Mouse (Mus musculus) limb, embryonic 12.5 days (tissue): ENCODE measurements around the gene Manf. TPM values are rescaled to one million over a fixed set of nuclear protein-coding genes. Genes with fewer than 3 reads are reported as not detected.

ENCODE experiments used
- ATAC-seq: fragments of 200-750 bp; cut with Nextera tagmentation; 2 replicates; pipeline ENCODE4 v1.8.0; 2017; ENCODE audit warnings: low read depth, moderate TSS enrichment; ENCODE audit not compliant: insufficient number of reproducible peaks, insufficient read depth, low FRiP score, low TSS enrichment
- H3K27ac ChIP-seq: fragments of 300-500 bp; sonication (generic); 2 replicates; pipeline ENCODE4 v1.5.1; 2016; ENCODE audit warnings: mild to moderate bottlenecking, moderate library complexity
- H3K27me3 ChIP-seq: fragments of 300-500 bp; sonication (generic); 2 replicates; pipeline ENCODE4 v1.6.1; 2016; ENCODE audit warnings: mild to moderate bottlenecking, moderate library complexity
- H3K36me3 ChIP-seq: fragments of 300-500 bp; sonication (generic); 2 replicates; pipeline ENCODE4 v1.6.1; 2016; ENCODE audit warnings: mild to moderate bottlenecking, moderate library complexity
- H3K4me1 ChIP-seq: fragments of 300-500 bp; sonication (generic); replicated peaks from 2 replicates; pipeline ENCODE4 v1.6.1; 2016
- H3K4me2 ChIP-seq: fragments of 300-500 bp; sonication (generic); 2 replicates; pipeline ENCODE4 v1.6.1; 2016; ENCODE audit warnings: mild to moderate bottlenecking, moderate library complexity
- H3K4me3 ChIP-seq: fragments of 300-500 bp; sonication (generic); replicated peaks from 2 replicates; pipeline ENCODE4 v1.5.1; 2016; ENCODE audit warnings: mild to moderate bottlenecking
- H3K9ac ChIP-seq: fragments of 300-500 bp; sonication (generic); replicated peaks from 2 replicates; pipeline ENCODE4 v1.6.1; 2016; ENCODE audit warnings: mild to moderate bottlenecking, moderate library complexity
- H3K9me3 ChIP-seq: fragments of 300-500 bp; sonication (generic); 2 replicates; pipeline ENCODE4 v1.6.1; 2016; ENCODE audit warnings: mild to moderate bottlenecking, moderate library complexity
- WGBS: fragments of 180-500 bp; shearing (Covaris S2); methylation state at CpG from one replicate; pipeline ENCODE4 v1.1.7; 2016; 5-methylcytosine and 5-hydroxymethylcytosine counted together
- polyA plus RNA-seq: library from polyadenylated mRNA; unstranded; fragments of >200 nt; fragmentation: Nextera tagmentation; extraction: Ambion mirVana; gene quantifications from 2 replicates; pipeline ENCODE4 v1.2.1, GENCODE M21; 2016

The Manf gene
- polyA plus RNA-seq, 1 experiment from 2014 or later: 229 TPM

GRCm38 (mm10) chr9:106822381-106823104 lies 69.2 kb downstream of the Manf start:
- H3K4me3 ChIP-seq: peak overlapping the region; percentile 96
- H3K4me2 ChIP-seq: peak overlapping the region; percentile 61
- H3K9me3 ChIP-seq: 0 out of 2 replicates have a peak, but pooled peaks cover 3% of the 10 kb centered on the region
- peak overlapping the region; percentile 95 for H3K27ac ChIP-seq
- peak; percentile 85 for ATAC-seq
- no peaks in the 10 kb centered on the region for H3K27me3 ChIP-seq
- peak overlapping the region; percentile 93 for H3K9ac ChIP-seq
- H3K4me1 ChIP-seq: no peaks in the 10 kb centered on the region
- H3K36me3 ChIP-seq: no peaks in the 10 kb centered on the region
- WGBS: 3% methylated on average over 32 of the region's 32 CpGs

DNA sequence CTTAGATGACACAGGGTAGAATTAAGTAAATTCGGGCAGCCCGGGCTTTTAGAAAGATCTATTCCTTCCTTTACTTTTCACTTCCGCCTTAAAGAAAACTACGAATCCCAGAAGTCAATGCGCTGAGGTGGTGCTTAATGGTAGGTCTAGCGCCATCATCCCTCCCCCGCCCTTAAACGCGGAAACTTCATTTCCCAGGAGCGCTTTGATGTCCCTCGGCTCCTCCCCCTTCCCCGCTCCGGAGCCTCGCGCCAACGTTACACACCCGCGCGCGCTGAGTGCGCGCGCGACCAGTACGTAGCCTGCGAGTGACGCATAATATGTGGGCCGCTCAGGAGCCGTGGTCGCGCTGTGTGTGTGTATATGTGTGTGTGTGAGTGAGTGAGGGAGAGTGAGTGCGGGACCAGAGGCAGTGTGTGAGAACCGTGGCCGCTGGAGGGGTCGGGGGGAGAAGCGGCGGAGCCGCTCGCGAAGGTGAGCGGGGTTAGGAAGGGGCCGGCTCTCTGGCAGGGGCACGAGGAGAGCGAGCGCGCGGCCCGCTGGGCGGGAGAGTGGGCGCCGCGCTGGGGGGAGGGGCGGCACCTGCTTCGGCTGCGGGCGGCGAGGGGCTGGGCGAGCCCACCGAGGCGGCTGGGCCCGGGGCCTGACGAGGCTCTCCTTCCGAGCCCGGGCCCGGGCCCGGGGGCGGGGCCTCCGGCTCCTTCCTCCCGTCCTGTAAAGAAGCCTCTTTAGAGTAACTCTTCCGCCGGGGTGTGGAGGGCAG lies 70.0 kb downstream of the Manf start, which contains the start of gene Dcaf1:
Gene Dcaf1, plus strand, starts transcription at position 257 of the 763 bp plus-strand sequence.
- H3K36me3 ChIP-seq: no peaks in the 10 kb centered on the region
- H3K27me3 ChIP-seq: no peaks in the 10 kb centered on the region
- under 1% methylated on average over 44 of the region's 71 CpGs for WGBS
- peak within 1 kb of the TSS; percentile 93 for H3K9ac ChIP-seq
- H3K27ac ChIP-seq: peak within 1 kb of the TSS; percentile 95
- peak; percentile 96 for ATAC-seq
- no peaks in the 10 kb centered on the region for H3K4me1 ChIP-seq
- H3K4me3 ChIP-seq: peak within 1 kb of the TSS; percentile 96
- peak within 1 kb of the TSS; percentile 61 for H3K4me2 ChIP-seq
- 0 out of 2 replicates have a peak, but pooled peaks cover 3% of the 10 kb centered on the region for H3K9me3 ChIP-seq

GRCm38 (mm10) chr9:106821050-106821617 lies 70.6 kb downstream of the Manf start:
- no peaks in the 10 kb centered on the region for H3K36me3 ChIP-seq
- peak overlapping the region; percentile 96 for H3K4me3 ChIP-seq
- no peaks in the 10 kb centered on the region for H3K27me3 ChIP-seq
- peak overlapping the region; percentile 61 for H3K4me2 ChIP-seq
- 53% methylated on average over 15 of the region's 15 CpGs for WGBS
- peak overlapping the region; percentile 93 for H3K9ac ChIP-seq
- H3K4me1 ChIP-seq: no peaks in the 10 kb centered on the region
- no peak for ATAC-seq
- 0 out of 2 replicates have a peak, but pooled peaks cover 3% of the 10 kb centered on the region for H3K9me3 ChIP-seq
- no peak overlapping the region for H3K27ac ChIP-seq

DNA sequence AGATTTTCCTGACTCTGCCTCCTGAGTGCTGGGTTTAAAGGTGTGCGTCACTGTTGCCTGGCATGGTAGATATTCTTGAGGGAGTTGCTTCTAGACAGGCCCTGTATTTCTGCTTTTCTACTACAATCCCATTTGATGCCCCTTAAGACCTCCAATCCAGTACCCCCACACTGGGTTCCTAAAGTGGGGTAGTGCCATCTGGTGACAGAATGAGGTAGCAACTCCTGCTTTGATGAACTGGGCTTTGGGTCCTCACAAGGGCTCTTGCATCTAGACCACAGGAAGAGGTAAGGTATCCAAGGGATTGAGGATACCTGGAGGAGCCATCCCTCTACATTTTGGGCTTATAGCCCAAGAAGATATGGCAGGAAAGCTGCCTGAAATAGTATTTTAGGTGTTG lies 72.6 kb downstream of the Manf start:
- Histone ChIP-seq H3K36me3 (no peaks in the 10 kb centered on the region), H3K4me3 (no peak overlapping the region), H3K9me3 (0 out of 2 replicates have a peak, but pooled peaks cover 3% of the 10 kb centered on the region), H3K9ac (no peak overlapping the region), H3K27me3 (no peaks in the 10 kb centered on the region), H3K4me1 (no peaks in the 10 kb centered on the region), H3K27ac (no peak overlapping the region), H3K4me2 (no peak overlapping the region)
- 86% methylated on average over 1 of the region's 1 CpGs for WGBS
- ATAC-seq: no peak

DNA sequence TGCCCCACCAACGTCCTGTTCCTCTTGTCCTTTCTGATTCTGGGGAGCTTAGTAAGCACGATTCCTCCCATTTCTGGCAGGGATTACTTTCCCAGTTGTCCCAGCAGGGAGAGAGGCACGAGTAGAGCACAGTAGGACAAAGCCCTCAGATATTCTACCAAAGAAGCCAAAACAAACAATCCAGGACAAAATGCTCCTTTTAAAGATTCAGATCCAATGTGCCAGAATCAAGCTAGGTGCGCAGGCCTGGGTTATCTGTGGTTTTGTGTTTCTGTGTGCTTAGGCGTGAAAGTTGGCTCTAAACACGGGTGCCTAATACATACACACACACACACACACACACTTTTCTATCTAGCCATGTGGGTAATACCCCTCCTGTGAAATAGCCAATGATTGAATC lies 73.6 kb downstream of the Manf start:
- no peak for ATAC-seq
- no peak overlapping the region for H3K27ac ChIP-seq
- H3K4me3 ChIP-seq: no peak overlapping the region
- H3K36me3 ChIP-seq: no peaks in the 10 kb centered on the region
- H3K4me2 ChIP-seq: no peak overlapping the region
- 0 out of 2 replicates have a peak, but pooled peaks cover 3% of the 10 kb centered on the region for H3K9me3 ChIP-seq
- no peak overlapping the region for H3K9ac ChIP-seq
- 83% methylated on average over 6 of the region's 6 CpGs for WGBS
- H3K27me3 ChIP-seq: no peaks in the 10 kb centered on the region
- H3K4me1 ChIP-seq: no peaks in the 10 kb centered on the region

- H3K9me3 ChIP-seq: peaks cover 18% of the 10 kb centered on the region
- no peak overlapping the region for H3K9ac ChIP-seq
- WGBS: 69% methylated on average over 4 of the region's 4 CpGs
- no peak overlapping the region for H3K4me2 ChIP-seq
- H3K4me1 ChIP-seq: no peaks in the 10 kb centered on the region
- H3K27me3 ChIP-seq: no peaks in the 10 kb centered on the region
- H3K27ac ChIP-seq: no peak overlapping the region
- H3K36me3 ChIP-seq: no peaks in the 10 kb centered on the region
- H3K4me3 ChIP-seq: no peak overlapping the region
- no peak for ATAC-seq
Measured at GRCm38 (mm10) chr9:106806503-106806902, 85.3 kb downstream of the Manf start.

GRCm38 (mm10) chr9:106790831-106791230 lies 100.9 kb downstream of the Manf start:
- ATAC-seq: no peak
- no peak overlapping the region for H3K4me2 ChIP-seq
- peaks cover 9% of the 10 kb centered on the region; the same call in 1 of the 2 replicates for H3K4me1 ChIP-seq
- H3K27me3 ChIP-seq: peaks cover 5% of the 10 kb centered on the region; the same call in 1 of the 2 replicates
- 67% methylated on average over 6 of the region's 6 CpGs for WGBS
- no peak overlapping the region for H3K27ac ChIP-seq
- no peak overlapping the region for H3K9ac ChIP-seq
- H3K4me3 ChIP-seq: no peak overlapping the region
- H3K36me3 ChIP-seq: no peaks in the 10 kb centered on the region
- no peaks in the 10 kb centered on the region for H3K9me3 ChIP-seq

DNA sequence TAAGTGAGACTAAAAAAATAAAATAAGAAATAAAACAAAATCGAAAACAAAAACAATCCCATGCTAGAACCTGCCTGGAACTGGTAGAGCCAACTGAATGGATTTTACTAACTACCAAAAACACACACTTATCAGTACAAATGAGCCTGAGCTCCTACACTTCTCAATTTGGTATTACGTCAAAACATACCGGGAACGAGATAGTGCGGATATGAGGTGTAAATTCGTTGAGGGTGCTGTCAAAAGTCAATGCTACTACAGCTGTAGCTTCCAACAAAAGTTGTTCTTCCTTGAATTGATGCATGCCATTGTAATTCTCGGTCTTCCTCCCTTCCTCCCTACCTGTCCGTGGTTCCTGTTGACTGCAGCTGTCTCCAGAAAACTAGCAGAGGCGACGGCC lies 102.4 kb downstream of the Manf start:
- 23% methylated on average over 10 of the region's 10 CpGs for WGBS
- ATAC-seq: no peak
- H3K27ac ChIP-seq: no peak overlapping the region
- H3K9ac ChIP-seq: peak overlapping the region; percentile 98; the same call in 1 of the 2 replicates
- H3K4me1 ChIP-seq: peaks cover 9% of the 10 kb centered on the region; the same call in 1 of the 2 replicates
- peak overlapping the region; percentile 87 for H3K4me2 ChIP-seq
- H3K4me3 ChIP-seq: peak overlapping the region; percentile 99
- peaks cover 5% of the 10 kb centered on the region; the same call in 1 of the 2 replicates for H3K27me3 ChIP-seq
- no peaks in the 10 kb centered on the region for H3K9me3 ChIP-seq
- no peaks in the 10 kb centered on the region for H3K36me3 ChIP-seq

GRCm38 (mm10) chr9:106788812-106789321 lies 102.9 kb downstream of the Manf start, which contains the start of gene Rad54l2:
Rad54l2 (minus strand) TSS chr9:106789194.
- peaks cover 5% of the 10 kb centered on the region; the same call in 1 of the 2 replicates for H3K27me3 ChIP-seq
- H3K36me3 ChIP-seq: no peaks in the 10 kb centered on the region
- peaks cover 9% of the 10 kb centered on the region; the same call in 1 of the 2 replicates for H3K4me1 ChIP-seq
- peak within 1 kb of the TSS; percentile 98 for H3K9ac ChIP-seq
- peak within 1 kb of the TSS; percentile 93 for H3K27ac ChIP-seq
- ATAC-seq: peak; percentile 79
- H3K9me3 ChIP-seq: no peaks in the 10 kb centered on the region
- H3K4me3 ChIP-seq: peak within 1 kb of the TSS; percentile 99
- under 1% methylated on average over 47 of the region's 49 CpGs for WGBS
- H3K4me2 ChIP-seq: peak within 1 kb of the TSS; percentile 87
